In the genomic region with DNA sequence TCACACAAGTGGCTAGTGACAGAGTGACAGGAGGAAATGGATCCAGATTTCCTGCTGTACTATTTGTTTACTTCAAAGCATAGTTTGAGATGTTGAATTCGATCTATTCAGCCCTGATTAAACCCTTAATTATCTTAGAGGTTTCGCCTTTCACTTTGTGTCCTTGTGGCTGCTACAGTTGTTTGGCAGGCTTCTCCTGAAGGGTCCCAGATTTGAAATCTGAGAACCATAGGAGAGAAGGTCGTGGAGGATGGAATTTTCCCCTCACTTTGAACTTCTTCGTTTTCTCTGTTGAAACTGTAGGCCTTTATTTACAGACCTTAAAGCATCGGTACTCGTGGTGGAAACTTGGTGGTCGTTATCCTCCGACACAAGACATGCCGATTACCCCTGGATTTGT, we compare ENCODE assay signal across 16 mouse cellular contexts. TPM values are rescaled to one million over a fixed set of nuclear protein-coding genes. Genes with fewer than 3 reads are reported as not detected.
A peak's percentile ranks its signal among the peaks of the same experiment; 100 is the strongest.
DNase-seq lines count a peak whose midpoint lies in the region; ATAC-seq lines count a peak whose summit lies in the region.
"Had no signal": no experiment of that assay in that cellular context is flagged by ENCODE, and none has a peak within 500 bp of the region (broad histone marks: within the 10 kb centered on the region; RNA-seq: fewer than 3 reads in every experiment).

No protein-coding gene starts in this region.

- no peak for DNase-seq in lung, postnatal 10 days
- DNase-seq in T-cell, adult 2 months (ENCODE audit: low spot score): no peak
- DNase-seq: cerebellum, adult 11 months; heart, postnatal 10 days; thymus, adult 2 months had no signal

- no peaks in the 10 kb centered on the region for H3K9me3 ChIP-seq in hindbrain, embryonic 12.5 days (replicated peaks)
- H3K9me3 ChIP-seq in hindbrain, embryonic 13.5 days: no peaks in the 10 kb centered on the region
- no peaks in the 10 kb centered on the region for H3K9me3 ChIP-seq in lung, embryonic 16.5 days (ENCODE audit: control insufficient read depth, low read length)
- no peaks in the 10 kb centered on the region for H3K9me3 ChIP-seq in embryonic facial prominence, embryonic 12.5 days
- H3K9me3 ChIP-seq in stomach, embryonic 15.5 days: no peaks in the 10 kb centered on the region
- H3K9me3 ChIP-seq: G1E; intestine, embryonic 15.5 days; liver, embryonic 15.5 days had no signal

- H3K4me3 ChIP-seq in hindbrain, embryonic 12.5 days: no peak overlapping the region
- H3K4me3 ChIP-seq in hindbrain, embryonic 13.5 days: no peak overlapping the region
- no peak overlapping the region for H3K4me3 ChIP-seq in lung, embryonic 16.5 days (ENCODE audit: low read length)
- no peak overlapping the region for H3K4me3 ChIP-seq in embryonic facial prominence, embryonic 12.5 days
- H3K4me3 ChIP-seq in stomach, embryonic 15.5 days (replicated peaks): no peak overlapping the region
- H3K4me3 ChIP-seq: intestine, embryonic 15.5 days; left cerebral cortex, adult 2 months; liver, embryonic 15.5 days; megakaryocyte, embryonic 14.5 days had no signal

- 0 out of 2 replicates have a peak overlapping the region, but pooled peaks have one; percentile 36 for H3K27ac ChIP-seq in hindbrain, embryonic 12.5 days
- H3K27ac ChIP-seq in hindbrain, embryonic 13.5 days: no peak overlapping the region
- peak overlapping the region; percentile 12; the same call in 1 of the 2 replicates for H3K27ac ChIP-seq in lung, embryonic 16.5 days (ENCODE audit: low read length)
- H3K27ac ChIP-seq in embryonic facial prominence, embryonic 12.5 days: peak overlapping the region; percentile 90
- peak overlapping the region; percentile 65 for H3K27ac ChIP-seq in stomach, embryonic 15.5 days
- H3K27ac ChIP-seq: intestine, embryonic 15.5 days; left cerebral cortex, adult 2 months; liver, embryonic 15.5 days had no signal

- no peaks in the 10 kb centered on the region for H3K36me3 ChIP-seq in hindbrain, embryonic 12.5 days
- H3K36me3 ChIP-seq in hindbrain, embryonic 13.5 days: no peaks in the 10 kb centered on the region
- no peaks in the 10 kb centered on the region for H3K36me3 ChIP-seq in lung, embryonic 16.5 days (ENCODE audit: control insufficient read depth, insufficient read depth, low read length)
- no peaks in the 10 kb centered on the region for H3K36me3 ChIP-seq in embryonic facial prominence, embryonic 12.5 days
- no peaks in the 10 kb centered on the region for H3K36me3 ChIP-seq in stomach, embryonic 15.5 days
- H3K36me3 ChIP-seq: G1E; intestine, embryonic 15.5 days; liver, embryonic 15.5 days had no signal

- H3K4me2 ChIP-seq in hindbrain, embryonic 12.5 days (replicated peaks): no peak overlapping the region
- no peak overlapping the region for H3K4me2 ChIP-seq in hindbrain, embryonic 13.5 days
- 0 out of 2 replicates have a peak overlapping the region, but pooled peaks have one; percentile 8 for H3K4me2 ChIP-seq in lung, embryonic 16.5 days (ENCODE audit: low read depth, low read length)
- H3K4me2 ChIP-seq in embryonic facial prominence, embryonic 12.5 days (replicated peaks): no peak overlapping the region
- no peak overlapping the region for H3K4me2 ChIP-seq in stomach, embryonic 15.5 days
- H3K4me2 ChIP-seq: intestine, embryonic 15.5 days; liver, embryonic 15.5 days had no signal

- H3K9ac ChIP-seq in hindbrain, embryonic 12.5 days: no peak overlapping the region
- no peak overlapping the region for H3K9ac ChIP-seq in hindbrain, embryonic 13.5 days
- H3K9ac ChIP-seq in lung, embryonic 16.5 days (ENCODE audit: low read length): peak overlapping the region; percentile 33; the same call in 1 of the 2 replicates
- peak overlapping the region; percentile 30; the same call in 1 of the 2 replicates for H3K9ac ChIP-seq in embryonic facial prominence, embryonic 12.5 days
- no peak overlapping the region for H3K9ac ChIP-seq in stomach, embryonic 15.5 days
- H3K9ac ChIP-seq: intestine, embryonic 15.5 days; liver, embryonic 15.5 days had no signal

- 32% methylated on average over 9 of the region's 9 CpGs for WGBS in hindbrain, embryonic 12.5 days
- 43% methylated on average over 9 of the region's 9 CpGs for WGBS in hindbrain, embryonic 13.5 days
- 6% methylated on average over 9 of the region's 9 CpGs for WGBS in lung, embryonic 16.5 days
- 3% methylated on average over 9 of the region's 9 CpGs for WGBS in embryonic facial prominence, embryonic 12.5 days
- 15% methylated on average over 9 of the region's 9 CpGs for WGBS in stomach, embryonic 15.5 days

- no peaks in the 10 kb centered on the region for H3K27me3 ChIP-seq in hindbrain, embryonic 12.5 days
- no peaks in the 10 kb centered on the region for H3K27me3 ChIP-seq in hindbrain, embryonic 13.5 days
- H3K27me3 ChIP-seq in lung, embryonic 16.5 days (ENCODE audit: control insufficient read depth, insufficient read depth, low read depth, low read length): no peaks in the 10 kb centered on the region
- no peaks in the 10 kb centered on the region for H3K27me3 ChIP-seq in embryonic facial prominence, embryonic 12.5 days
- H3K27me3 ChIP-seq in stomach, embryonic 15.5 days (replicated peaks): no peaks in the 10 kb centered on the region
- H3K27me3 ChIP-seq: intestine, embryonic 15.5 days had no signal

- no peak for ATAC-seq in hindbrain, embryonic 12.5 days (ENCODE audit: low FRiP score)
- ATAC-seq in hindbrain, embryonic 13.5 days (ENCODE audit: low FRiP score): no peak
- ATAC-seq in lung, embryonic 16.5 days (ENCODE audit: low read depth): no peak
- ATAC-seq in embryonic facial prominence, embryonic 12.5 days (ENCODE audit: insufficient number of reproducible peaks, insufficient read depth, low FRiP score, low TSS enrichment): no peak
- no peak for ATAC-seq in stomach, embryonic 15.5 days (ENCODE audit: insufficient read depth, low FRiP score, low read depth)
- ATAC-seq: intestine, embryonic 15.5 days had no signal

- peaks cover 6% of the 10 kb centered on the region for H3K4me1 ChIP-seq in hindbrain, embryonic 12.5 days
- H3K4me1 ChIP-seq in hindbrain, embryonic 13.5 days (replicated peaks): peaks cover 5% of the 10 kb centered on the region
- peaks cover 14% of the 10 kb centered on the region for H3K4me1 ChIP-seq in lung, embryonic 16.5 days (replicated peaks; ENCODE audit: control insufficient read depth, insufficient read depth, low read length)
- H3K4me1 ChIP-seq in embryonic facial prominence, embryonic 12.5 days: peaks cover 26% of the 10 kb centered on the region
- peaks cover 3% of the 10 kb centered on the region for H3K4me1 ChIP-seq in stomach, embryonic 15.5 days

RNA-seq across cellular contexts. Expression of gene Ssmem1, which starts 4.6 kb away (rescaled TPM):
- 0.21 and 0.34 TPM in 2 replicates for polyA plus RNA-seq in hindbrain, embryonic 12.5 days (2016; fragmentation: Nextera tagmentation; extraction: Ambion mirVana)
- polyA plus RNA-seq in hindbrain, embryonic 13.5 days (2015; fragmentation: Nextera tagmentation; extraction: Ambion mirVana): 0.12 and 0.39 TPM in 2 replicates
- 0.19 TPM in 1 of 2 replicates, not detected in the other for polyA plus RNA-seq in lung, embryonic 16.5 days (2015; fragmentation: Nextera tagmentation; extraction: Ambion mirVana)
- polyA plus RNA-seq in embryonic facial prominence, embryonic 12.5 days (2016; fragmentation: Nextera tagmentation; extraction: Ambion mirVana): 0.14 and 0.33 TPM in 2 replicates
- polyA plus RNA-seq in stomach, embryonic 15.5 days (2015; fragmentation: Nextera tagmentation; extraction: Ambion mirVana): 0.09 TPM in 1 of 2 replicates, not detected in the other
- polyA plus RNA-seq: G1E; intestine, embryonic 15.5 days; thymus, adult 2 months had no signal

RNA-seq across cellular contexts. Expression of gene Tmem209, which starts 4.7 kb away (rescaled TPM):
- 37.0 and 38.9 TPM in 2 replicates for polyA plus RNA-seq in hindbrain, embryonic 12.5 days (2016; fragmentation: Nextera tagmentation; extraction: Ambion mirVana)
- 29.5 and 33.4 TPM in 2 replicates for polyA plus RNA-seq in hindbrain, embryonic 13.5 days (2015; fragmentation: Nextera tagmentation; extraction: Ambion mirVana)
- 33.9 and 38.5 TPM in 2 replicates for polyA plus RNA-seq in lung, embryonic 16.5 days (2015; fragmentation: Nextera tagmentation; extraction: Ambion mirVana)
- polyA plus RNA-seq in embryonic facial prominence, embryonic 12.5 days (2016; fragmentation: Nextera tagmentation; extraction: Ambion mirVana): 37.8 and 38.6 TPM in 2 replicates
- polyA plus RNA-seq in stomach, embryonic 15.5 days (2015; fragmentation: Nextera tagmentation; extraction: Ambion mirVana): 28.5 and 33.7 TPM in 2 replicates

RNA-seq across cellular contexts. Expression of gene Cpa2, which starts 27.1 kb away (rescaled TPM):
- polyA plus RNA-seq in hindbrain, embryonic 12.5 days (2016; fragmentation: Nextera tagmentation; extraction: Ambion mirVana): 4.0 and 6.3 TPM in 2 replicates
- polyA plus RNA-seq in hindbrain, embryonic 13.5 days (2015; fragmentation: Nextera tagmentation; extraction: Ambion mirVana): 6.9 and 8.7 TPM in 2 replicates
- polyA plus RNA-seq in lung, embryonic 16.5 days (2015; fragmentation: Nextera tagmentation; extraction: Ambion mirVana): 5.2 and 6.0 TPM in 2 replicates
- 4.2 and 7.6 TPM in 2 replicates for polyA plus RNA-seq in embryonic facial prominence, embryonic 12.5 days (2016; fragmentation: Nextera tagmentation; extraction: Ambion mirVana)
- 765 and 1,219 TPM in 2 replicates for polyA plus RNA-seq in stomach, embryonic 15.5 days (2015; fragmentation: Nextera tagmentation; extraction: Ambion mirVana)
- polyA plus RNA-seq: G1E; thymus, adult 2 months had no signal

RNA-seq across cellular contexts. Expression of gene Cpa4, which starts 53.9 kb away (rescaled TPM):
- 1.7 and 1.9 TPM in 2 replicates for polyA plus RNA-seq in hindbrain, embryonic 12.5 days (2016; fragmentation: Nextera tagmentation; extraction: Ambion mirVana)
- 1.4 and 1.5 TPM in 2 replicates for polyA plus RNA-seq in hindbrain, embryonic 13.5 days (2015; fragmentation: Nextera tagmentation; extraction: Ambion mirVana)
- 0.08 TPM in 2 replicates for polyA plus RNA-seq in lung, embryonic 16.5 days (2015; fragmentation: Nextera tagmentation; extraction: Ambion mirVana)
- 0.79 and 1.3 TPM in 2 replicates for polyA plus RNA-seq in embryonic facial prominence, embryonic 12.5 days (2016; fragmentation: Nextera tagmentation; extraction: Ambion mirVana)
- 0.83 TPM in 2 replicates for polyA plus RNA-seq in stomach, embryonic 15.5 days (2015; fragmentation: Nextera tagmentation; extraction: Ambion mirVana)
- polyA plus RNA-seq: G1E; gonadal fat pad, adult 2 months had no signal

Comparison
In these comparisons a context has a peak if more than half of its experiments do, and no peak if none do; other contexts are left out.
1. H3K9ac ChIP-seq: peak in lung, embryonic 16.5 days (single experiment) and embryonic facial prominence, embryonic 12.5 days (single experiment); none in hindbrain, embryonic 12.5 days (single experiment), hindbrain, embryonic 13.5 days (single experiment) and stomach, embryonic 15.5 days (single experiment).
2. RNA of gene Cpa2, which starts 27.1 kb away (polyA plus RNA-seq): 765 to 1,219 TPM in stomach, embryonic 15.5 days; 6.9 to 8.7 TPM in hindbrain, embryonic 13.5 days, 4.0 to 6.3 TPM in hindbrain, embryonic 12.5 days, 5.2 to 6.0 TPM in lung, embryonic 16.5 days and 4.2 to 7.6 TPM in embryonic facial prominence, embryonic 12.5 days; every median in the first group is over 10 times any median in the second.